Mouse (Mus musculus): ENCODE measurements around the gene Gprin2.

Gene Gprin2

DNA sequence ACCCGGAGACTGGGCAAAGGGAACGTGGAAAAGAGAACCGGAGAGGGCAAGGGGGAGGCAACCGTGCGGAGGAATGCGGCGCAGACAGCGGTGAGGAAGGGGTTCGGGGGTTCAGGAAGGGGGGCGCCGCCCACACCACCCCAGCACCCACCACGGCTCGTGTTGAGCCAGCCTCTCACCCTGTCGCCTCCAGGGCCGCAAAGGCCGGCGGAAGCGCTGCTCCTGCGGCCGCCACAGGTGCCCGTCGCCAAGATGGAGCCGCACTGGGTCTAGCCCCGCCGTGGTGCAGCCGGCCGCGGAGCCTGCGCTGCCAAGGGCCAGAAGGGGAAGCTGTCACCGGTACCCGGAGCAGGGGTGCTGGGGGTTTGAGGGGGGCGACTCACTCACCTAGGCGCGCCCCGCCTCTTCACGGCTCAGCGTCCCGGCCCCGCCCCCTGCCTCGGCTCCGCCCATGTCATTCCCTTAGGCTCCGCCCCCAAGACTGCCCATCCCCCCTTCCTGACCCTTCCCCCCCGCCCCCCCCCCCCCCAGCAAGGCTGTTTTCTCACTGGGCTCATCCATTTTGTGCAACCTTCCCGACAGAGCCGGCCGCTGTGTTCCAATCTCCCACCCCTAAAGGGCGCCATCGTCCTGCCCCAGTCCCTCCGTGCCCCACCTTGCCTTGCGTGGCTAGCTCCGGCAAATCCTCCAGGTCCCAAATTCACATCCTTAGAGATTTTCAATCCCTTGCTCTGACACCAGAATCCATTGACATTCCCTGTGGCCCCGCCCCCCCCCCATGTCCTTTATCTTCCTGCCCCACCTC is at the start of gene Gprin2:
Gene Gprin2, minus strand, starts transcription at position 423 of the 805 bp plus-strand sequence.
- no peak for DNase-seq (ENCODE audit: low spot score in 2 of 2)

- DNase-seq (ENCODE audit: low spot score in 2 of 2) = no peak
These were observed 39.2 kb upstream of the Gprin2 start for GRCm38 (mm10) chr14:34240676-34241075.

DNA sequence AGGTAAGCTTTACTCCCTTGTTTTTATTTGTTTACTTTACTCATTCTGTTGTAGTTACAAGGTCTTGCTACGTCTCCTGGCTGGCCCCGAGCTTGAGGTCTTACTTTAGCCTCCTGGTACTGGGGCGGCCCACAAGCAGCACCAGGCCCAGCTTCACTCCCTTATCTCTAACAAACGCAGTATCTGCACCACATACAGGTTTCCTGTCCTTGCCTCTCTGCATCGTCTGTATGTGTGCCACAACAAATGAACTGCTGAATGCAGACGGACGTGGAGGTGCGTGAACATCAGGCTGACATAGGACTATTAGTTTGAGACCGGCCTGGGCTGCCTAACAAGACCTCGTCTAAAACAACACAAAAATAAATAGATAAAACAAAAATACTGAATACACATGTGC is 38.8 kb upstream of the Gprin2 start:
- DNase-seq (ENCODE audit: low spot score in 2 of 2) = no peak

DNA sequence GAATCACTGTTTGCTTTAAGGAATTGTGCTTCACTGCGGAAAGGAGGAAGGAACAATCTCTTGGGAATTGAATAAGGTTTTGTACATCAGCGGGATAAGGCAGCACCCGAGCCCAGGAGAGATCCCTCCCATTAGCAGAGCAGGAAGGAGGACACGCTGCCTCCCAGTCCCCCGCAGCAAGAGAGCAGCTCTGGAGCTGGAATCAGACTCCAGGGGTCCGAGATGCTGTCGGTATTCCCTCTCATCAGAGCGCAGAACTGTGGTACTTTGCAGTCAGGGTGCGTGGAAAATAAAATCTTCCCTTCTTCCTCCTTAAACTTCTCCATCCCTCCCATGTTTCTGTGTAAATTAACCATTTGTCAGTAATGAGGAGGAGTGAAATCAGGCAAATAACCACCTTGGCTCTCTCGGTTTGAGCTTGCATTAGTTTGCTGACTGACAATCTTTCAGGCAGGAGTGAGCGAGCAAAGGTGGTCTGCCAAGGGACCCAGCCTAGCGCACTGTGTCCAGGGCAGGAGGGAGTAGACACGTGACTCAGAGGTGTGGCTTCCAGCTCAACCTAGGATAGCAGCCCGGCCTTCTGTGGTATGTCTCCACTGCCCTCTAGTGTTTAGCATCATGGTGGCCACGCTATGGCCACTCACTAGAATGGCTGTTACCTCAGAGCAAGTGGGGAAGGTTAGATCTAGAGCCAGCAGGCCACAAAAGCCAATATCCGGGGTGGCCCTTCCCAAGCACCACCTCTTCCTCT is 33.4 kb upstream of the Gprin2 start:
- peak; percentile 70 to 74 for DNase-seq (ENCODE audit: low spot score in 2 of 2)

DNA sequence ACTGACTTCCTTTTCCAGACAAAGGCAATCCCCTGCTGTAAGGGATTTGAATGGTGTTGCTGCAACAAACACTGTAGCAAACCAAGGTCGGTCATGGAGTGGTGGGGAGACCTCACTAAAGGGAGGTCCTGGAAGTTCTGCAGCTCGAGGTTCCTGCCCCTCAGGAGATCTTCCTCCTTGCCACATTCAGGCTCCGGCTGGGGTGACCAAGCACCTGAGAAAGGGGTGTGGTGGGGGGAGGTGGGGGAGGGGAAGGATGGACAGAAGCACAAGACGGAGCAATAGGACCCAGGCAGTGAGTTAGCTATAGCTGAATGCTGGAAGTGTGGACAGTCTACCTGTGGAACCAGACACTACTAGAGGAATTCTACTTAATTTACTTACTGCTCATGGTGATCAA is 32.4 kb upstream of the Gprin2 start:
- no peak for DNase-seq (ENCODE audit: low spot score in 2 of 2)

DNA sequence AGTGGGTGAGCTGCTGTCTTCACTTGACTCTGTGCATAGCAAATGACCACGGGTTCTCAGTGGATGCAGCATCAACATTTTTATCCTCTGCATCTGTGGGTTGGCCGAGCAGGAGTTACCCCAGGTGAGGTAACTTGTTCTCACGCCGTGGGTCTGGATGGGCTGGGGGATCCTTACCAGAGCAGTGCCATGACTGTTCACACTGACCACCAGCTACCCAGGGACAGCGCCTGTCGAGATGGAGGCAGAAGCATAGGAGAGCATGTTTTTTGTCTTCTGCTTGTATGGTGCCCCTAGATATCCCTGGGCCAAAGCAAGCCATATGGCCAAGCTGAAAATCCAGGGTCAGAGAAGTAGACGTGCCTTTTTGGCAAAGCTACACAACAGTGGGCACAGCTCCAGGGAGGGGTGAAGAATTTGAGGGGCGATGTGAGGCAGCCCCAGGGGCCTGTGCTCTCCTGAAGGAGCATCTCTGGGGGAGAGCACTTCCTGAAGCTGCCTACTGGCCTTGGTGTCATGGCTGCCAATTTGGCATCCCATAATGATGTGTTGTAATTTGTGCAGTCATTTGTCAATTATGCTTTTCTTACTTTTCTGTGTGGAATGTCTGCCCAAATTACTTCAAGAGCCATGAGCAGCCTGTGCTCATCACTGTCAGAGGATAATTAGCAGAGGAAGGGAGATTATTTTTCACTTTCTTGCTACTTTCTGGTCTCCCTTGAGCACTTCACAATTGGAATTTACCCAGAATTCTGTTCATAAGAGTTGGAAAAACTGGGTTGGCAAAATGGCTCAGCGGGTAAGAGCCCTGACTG is 31.6 kb upstream of the Gprin2 start:
- DNase-seq (ENCODE audit: low spot score in 2 of 2) = peak in 1 of 2 experiments; percentile 12

DNA sequence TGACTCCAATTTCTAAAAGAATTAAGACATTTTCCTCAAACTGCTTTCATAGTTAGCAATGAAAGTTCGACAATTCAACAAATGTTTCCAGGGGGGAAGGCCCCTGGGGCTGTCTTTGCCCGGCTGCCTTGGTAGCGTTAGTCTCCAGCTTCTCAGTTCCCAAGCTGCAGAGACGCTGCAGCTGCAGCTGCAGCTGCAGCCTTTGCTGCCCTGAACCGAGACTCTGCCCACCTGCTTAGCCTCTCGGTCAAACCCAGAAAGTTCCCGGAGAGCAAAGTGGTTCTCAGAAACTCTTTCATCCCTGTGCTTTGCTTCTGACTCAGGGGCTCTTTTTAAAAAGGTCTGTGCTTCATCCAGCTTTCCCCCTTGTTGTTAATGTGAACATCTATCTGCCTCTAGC is 30.9 kb upstream of the Gprin2 start:
- no peak for DNase-seq (ENCODE audit: low spot score in 2 of 2)

DNA sequence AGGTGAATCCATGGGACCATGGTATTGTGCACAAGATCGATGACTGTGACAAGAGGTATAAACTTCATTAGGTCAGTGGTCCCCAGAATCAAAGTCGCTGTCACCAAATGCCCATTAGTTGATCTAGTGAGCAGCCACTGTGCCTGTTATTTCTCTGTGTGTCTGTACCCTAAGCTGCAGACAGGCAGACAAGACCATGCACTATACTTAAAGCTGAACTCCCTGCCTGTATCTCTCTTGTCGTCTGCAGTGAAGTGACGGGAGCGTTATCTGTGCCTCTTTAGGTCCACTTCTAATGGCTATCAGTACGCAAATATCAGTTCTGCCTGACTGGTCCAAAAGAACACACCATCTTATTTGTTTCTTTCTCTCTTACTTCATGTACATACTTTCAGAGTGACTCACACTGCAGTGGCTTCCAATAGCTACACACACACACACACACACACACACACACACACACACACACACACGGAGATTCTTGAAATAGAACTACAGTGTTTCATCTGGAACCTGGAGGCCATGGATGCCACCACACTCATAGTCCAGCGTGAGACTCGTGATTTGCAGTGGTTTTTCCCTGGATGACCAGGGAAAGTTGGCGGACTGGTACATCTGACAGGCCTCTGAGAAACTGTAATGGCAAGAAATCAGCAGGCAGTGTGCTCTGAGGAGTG is 27.5 kb upstream of the Gprin2 start:
- no peak for DNase-seq (ENCODE audit: low spot score in 2 of 2)

DNA sequence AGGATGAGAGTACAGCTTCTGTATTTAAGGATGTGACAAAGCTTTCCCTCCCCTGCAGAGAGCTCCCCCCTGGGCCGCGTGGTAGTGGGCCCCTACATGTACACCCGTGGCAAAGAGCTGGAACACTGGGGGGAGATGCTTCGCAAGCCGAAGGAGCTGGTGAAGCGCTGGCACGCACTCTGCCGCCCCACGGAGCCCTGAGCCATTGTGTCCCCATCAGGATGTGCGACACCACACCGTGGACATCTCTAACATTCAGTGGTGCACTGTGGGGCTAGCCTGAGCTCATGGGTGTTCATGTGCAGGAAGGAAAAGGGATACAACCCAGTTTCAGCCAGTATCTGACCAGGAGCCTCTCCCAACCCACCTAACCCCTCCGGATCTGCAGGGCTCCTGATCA is 26.5 kb upstream of the Gprin2 start:
- DNase-seq (ENCODE audit: low spot score in 2 of 2) = no peak

- DNase-seq (ENCODE audit: low spot score in 2 of 2) = no peak
These were observed 25.1 kb upstream of the Gprin2 start for GRCm38 (mm10) chr14:34226566-34226965.

DNA sequence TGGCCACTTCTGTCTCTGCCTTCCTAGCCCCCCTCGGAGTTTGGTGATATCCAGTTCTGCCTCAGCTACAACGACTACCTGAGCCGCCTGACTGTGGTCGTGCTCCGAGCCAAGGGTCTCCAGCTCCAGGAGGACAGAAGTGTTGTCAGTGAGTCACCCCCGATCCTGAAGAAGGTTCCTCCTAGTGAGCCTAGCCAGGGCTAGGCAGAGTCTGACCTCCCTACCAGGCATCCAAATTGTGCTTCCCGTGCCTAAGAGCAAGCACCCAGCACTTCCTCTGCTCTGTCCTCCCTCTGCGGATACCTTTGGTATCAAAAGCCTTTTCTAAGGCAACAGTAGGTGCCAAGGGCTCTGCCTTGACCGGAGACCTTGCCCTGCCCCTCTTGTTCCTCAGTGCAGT is 24.5 kb upstream of the Gprin2 start:
- no peak for DNase-seq (ENCODE audit: low spot score in 2 of 2)

- no peak for DNase-seq (ENCODE audit: low spot score in 2 of 2)
These were observed 22.0 kb upstream of the Gprin2 start for GRCm38 (mm10) chr14:34223362-34223898.

DNA sequence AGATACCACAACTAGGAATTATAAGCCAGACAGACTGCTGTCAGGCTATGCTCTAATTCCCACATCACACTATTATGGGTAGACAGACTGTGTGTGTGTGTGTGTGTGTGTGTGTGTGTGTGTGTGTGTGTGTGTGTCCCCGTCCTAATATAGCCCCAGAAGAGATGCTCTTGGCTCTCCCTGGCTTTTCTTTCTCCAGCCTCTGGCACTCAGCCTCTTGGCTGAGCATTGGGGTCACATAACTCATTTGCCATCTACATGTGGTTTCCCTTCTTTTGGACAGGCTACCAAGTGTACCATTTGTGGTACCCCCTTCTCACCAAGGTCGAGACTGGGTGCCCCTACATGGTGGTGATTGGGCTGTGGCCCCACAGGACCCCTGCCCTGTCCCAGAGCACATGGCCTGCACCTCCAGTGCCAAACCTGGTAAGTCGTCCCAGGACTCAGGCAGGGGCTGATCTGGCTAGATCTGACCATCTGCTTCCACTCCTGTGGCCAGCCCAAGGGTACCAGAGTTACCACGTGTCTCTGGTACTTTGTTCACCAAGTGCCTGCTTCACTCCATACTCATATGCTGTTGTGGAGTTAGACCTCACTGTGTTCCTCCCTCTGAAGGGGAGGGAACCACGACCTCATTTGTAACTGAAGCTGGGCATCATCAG is 20.1 kb upstream of the Gprin2 start:
- no peak for DNase-seq (ENCODE audit: low spot score in 2 of 2)

GRCm38 (mm10) chr14:34220426-34220825 is 19.0 kb upstream of the Gprin2 start:
- DNase-seq (ENCODE audit: low spot score in 2 of 2) = no peak

- DNase-seq (ENCODE audit: low spot score in 2 of 2) = no peak
These were observed 18.3 kb upstream of the Gprin2 start for GRCm38 (mm10) chr14:34219786-34220198.

- no peak for DNase-seq (ENCODE audit: low spot score in 2 of 2)
These were observed 17.8 kb upstream of the Gprin2 start, which contains the start of gene Syt15 for GRCm38 (mm10) chr14:34219295-34219694. TSS of gene Syt15 (plus strand) at chr14:34219595.

DNA sequence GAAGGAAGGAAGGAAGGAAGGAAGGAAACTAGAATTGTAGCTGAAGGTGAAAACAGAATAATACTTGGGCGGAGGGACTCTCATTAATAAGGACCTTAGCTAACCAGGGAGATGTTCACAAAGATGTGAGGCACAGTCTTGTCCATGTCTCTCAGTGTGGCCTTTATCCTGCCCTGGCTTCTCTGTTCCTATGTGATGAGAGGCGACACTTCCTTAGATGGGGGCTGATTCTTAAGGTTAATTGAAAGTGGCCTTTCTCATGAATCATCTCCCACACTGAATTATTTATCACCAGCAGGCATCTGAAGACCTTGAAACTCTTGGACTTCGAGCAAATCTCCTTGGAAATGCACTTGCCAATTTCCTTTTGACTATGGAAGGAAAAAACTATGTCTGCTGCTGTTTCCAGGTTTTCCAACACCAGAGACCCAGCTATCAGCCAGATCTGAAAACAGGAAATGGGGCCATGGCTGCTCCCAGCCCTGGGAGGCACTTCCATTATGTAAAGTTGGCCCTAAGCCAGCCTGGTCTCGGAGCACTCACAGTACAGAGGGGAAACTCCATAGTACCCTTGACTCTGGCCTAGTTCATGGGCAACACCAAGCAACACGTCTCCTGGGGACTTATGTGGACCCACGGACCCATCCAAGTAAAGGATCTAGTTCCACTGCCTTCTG is 14.1 kb upstream of the Gprin2 start:
- DNase-seq (ENCODE audit: low spot score in 2 of 2) = no peak

DNA sequence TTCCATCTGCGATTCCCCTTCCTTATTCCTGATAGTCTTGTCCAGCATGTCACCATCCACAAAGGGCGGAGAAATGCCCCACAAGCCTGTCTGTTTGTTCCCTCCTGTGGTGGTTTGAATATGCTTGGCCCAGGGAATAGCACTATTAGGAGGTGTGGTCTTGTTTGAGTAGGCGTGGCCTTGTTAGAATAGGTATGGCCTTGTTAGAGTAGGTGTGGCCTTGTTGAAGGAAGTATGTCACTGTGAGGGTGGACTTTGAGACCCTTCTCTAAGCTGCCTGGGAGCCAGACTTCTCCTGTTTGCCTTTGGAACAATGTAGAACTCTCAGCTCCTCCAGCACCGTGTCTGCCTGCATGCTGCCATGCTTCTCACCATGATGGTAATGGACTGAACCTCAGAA is 8.5 kb upstream of the Gprin2 start:
- DNase-seq (ENCODE audit: low spot score in 2 of 2) = no peak

DNA sequence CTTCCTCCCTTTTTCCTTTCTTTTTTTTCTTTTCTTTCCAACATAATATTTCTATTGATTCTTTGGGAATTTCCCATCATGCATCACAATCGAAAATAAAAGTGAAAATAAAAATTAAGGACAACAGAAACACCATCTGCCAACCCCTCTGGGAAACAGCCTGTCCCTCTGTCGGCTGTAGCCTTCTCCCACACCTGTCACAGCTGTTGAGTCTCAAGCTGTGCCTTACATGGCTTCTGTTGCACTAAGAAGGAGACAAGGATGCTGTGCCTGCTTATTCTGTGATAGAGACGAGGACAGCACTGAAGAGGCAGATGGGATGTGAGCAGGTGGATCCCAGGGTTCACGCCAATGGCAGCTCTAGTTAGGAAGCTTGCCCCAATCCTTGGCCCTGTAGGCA is 7.6 kb upstream of the Gprin2 start:
- DNase-seq (ENCODE audit: low spot score in 2 of 2) = no peak

DNA sequence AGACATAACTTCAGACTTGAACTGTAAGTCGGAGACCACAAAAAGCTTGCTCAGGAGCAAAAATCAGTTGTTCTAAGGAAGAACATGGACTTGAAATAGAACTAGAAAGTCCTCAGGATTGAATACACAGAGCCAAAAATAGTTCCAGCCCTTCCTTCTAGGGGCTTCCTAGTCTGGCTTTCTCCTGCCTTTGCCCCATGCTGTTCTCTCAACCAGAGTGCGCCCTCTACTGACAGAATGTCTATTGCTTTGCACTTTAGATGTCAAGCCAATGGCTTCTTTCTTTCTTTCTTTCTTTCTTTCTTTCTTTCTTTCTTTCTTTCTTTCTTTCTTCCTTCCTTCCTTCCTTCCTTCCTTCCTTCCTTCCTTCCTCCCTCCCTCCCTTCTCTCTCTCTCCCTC is 7.2 kb upstream of the Gprin2 start:
- peak in 1 of 2 experiments; percentile 16 for DNase-seq (ENCODE audit: low spot score in 2 of 2)
